Mouse (Mus musculus) CH12.LX (cell line): ENCODE data around the gene Coq6. TPM values are rescaled to one million over a fixed set of nuclear protein-coding genes. Genes with fewer than 3 reads are reported as not detected.

Experiments used
- DNase-seq: peaks from one replicate; pipeline ENCODE4 v3.0.0-alpha.2; 2013; ENCODE audit errors: extremely low read depth
- H3K27ac ChIP-seq: 2 replicates; pipeline ENCODE4 v1.5.1; 2012; ENCODE audit warnings: low read depth, mild to moderate bottlenecking, control low read depth, moderate library complexity; ENCODE audit not compliant: insufficient read depth
- H3K27me3 ChIP-seq: replicated peaks from 2 replicates; pipeline ENCODE3; 2012; ENCODE audit warnings: inconsistent platforms
- H3K36me3 ChIP-seq, 2 experiments: replicated peaks in 1 of 2; 2 replicates each; pipeline versions ENCODE3 to v1.6.1; 2012; ENCODE audit warnings: inconsistent platforms in 1 of 2, low read length in 1 of 2, mild to moderate bottlenecking in 1 of 2, mixed read lengths in 1 of 2, moderate library complexity in 1 of 2; ENCODE audit not compliant: control insufficient read depth in 1 of 2, insufficient read depth in 1 of 2
- H3K4me1 ChIP-seq, 2 experiments: 2 replicates each; pipeline ENCODE4 v1.6.1; 2012; ENCODE audit warnings: inconsistent platforms in 1 of 2, moderate library complexity in 1 of 2; ENCODE audit not compliant: insufficient read depth in 2 of 2, control insufficient read depth in 1 of 2
- H3K4me2 ChIP-seq: 2 replicates; pipeline ENCODE4 v1.6.1; 2012; ENCODE audit warnings: low read depth, mild to moderate bottlenecking, control low read depth; ENCODE audit not compliant: poor library complexity, insufficient read depth, severe bottlenecking
- H3K4me3 ChIP-seq, 3 experiments: fragments of 150-350 bp in 1 of 3; sonication (generic) in 1 of 3; replicated peaks in 1 of 3; 2 replicates each; pipeline versions ENCODE3 to v1.5.1; 2011 to 2012; ENCODE audit warnings: low read depth in 2 of 3, low read length in 2 of 3, mild to moderate bottlenecking in 2 of 3, moderate library complexity in 2 of 3, control low read depth in 1 of 3, improper control_type of control experiment in 1 of 3, inconsistent platforms in 1 of 3, mixed read lengths in 1 of 3; ENCODE audit not compliant: poor library complexity in 1 of 3
- H3K79me2 ChIP-seq: replicated peaks from 2 replicates; pipeline ENCODE4 v1.6.1; 2012; ENCODE audit warnings: mild to moderate bottlenecking, moderate library complexity; ENCODE audit not compliant: control insufficient read depth, poor library complexity, insufficient read depth, severe bottlenecking; ENCODE audit errors: extremely low read depth
- H3K9ac ChIP-seq: 2 replicates; pipeline ENCODE4 v1.6.1; 2012; ENCODE audit warnings: low read depth, mild to moderate bottlenecking, control low read depth, moderate library complexity; ENCODE audit not compliant: insufficient read depth
- H3K9me3 ChIP-seq: replicated peaks from 2 replicates; pipeline ENCODE3; 2012; ENCODE audit warnings: low read length, inconsistent platforms, mixed read lengths
- CTCF ChIP-seq, 2 experiments: IDR thresholded peaks in 1 of 2; conservative IDR thresholded peaks in 1 of 2; 2 replicates each; pipeline ENCODE4 v1.5.1; 2011 to 2012; ENCODE audit warnings: low read depth in 2 of 2, low read length in 2 of 2, improper control_type of control experiment in 1 of 2, inconsistent platforms in 1 of 2, mild to moderate bottlenecking in 1 of 2, moderate library complexity in 1 of 2
- ELF1 ChIP-seq: IDR thresholded peaks from 2 replicates; pipeline ENCODE4 v1.6.1; 2014; ENCODE audit warnings: low read depth, mild to moderate bottlenecking, inconsistent platforms, low read length, improper control_type of control experiment
- EP300 ChIP-seq: IDR thresholded peaks from 2 replicates; pipeline ENCODE4 v1.6.1; 2011; ENCODE audit warnings: low read length, improper control_type of control experiment
- ETS1 ChIP-seq: conservative IDR thresholded peaks from 2 replicates; pipeline ENCODE4 v1.6.1; 2012; ENCODE audit warnings: low read depth, mild to moderate bottlenecking, inconsistent platforms, low read length, improper control_type of control experiment, moderate library complexity
- KAT2A ChIP-seq: IDR thresholded peaks from 2 replicates; pipeline ENCODE4 v1.6.1; 2012; ENCODE audit warnings: low read length, improper control_type of control experiment, inconsistent platforms; ENCODE audit not compliant: insufficient replicate concordance
- MAZ ChIP-seq: IDR thresholded peaks from 2 replicates; pipeline ENCODE4 v1.6.1; 2012; ENCODE audit warnings: low read depth, mild to moderate bottlenecking, inconsistent platforms, low read length, improper control_type of control experiment, moderate library complexity
- MEF2A ChIP-seq: IDR thresholded peaks from 2 replicates; pipeline ENCODE4 v1.6.1; 2014; ENCODE audit warnings: low read depth, mild to moderate bottlenecking, inconsistent platforms, low read length, improper control_type of control experiment, borderline replicate concordance
- MXI1 ChIP-seq: IDR thresholded peaks from 2 replicates; pipeline ENCODE4 v1.6.1; 2011; ENCODE audit warnings: mild to moderate bottlenecking, low read depth, low read length, improper control_type of control experiment
- MYC ChIP-seq: IDR thresholded peaks from 2 replicates; pipeline ENCODE4 v1.6.1; 2011; ENCODE audit warnings: low read depth, mild to moderate bottlenecking, improper control_type of control experiment, low read length
- NELFE ChIP-seq: IDR thresholded peaks from 2 replicates; pipeline ENCODE4 v1.6.1; 2011; ENCODE audit warnings: low read depth, low read length, improper control_type of control experiment
- NRF1 ChIP-seq: IDR thresholded peaks from 2 replicates; pipeline ENCODE4 v1.6.1; 2014; ENCODE audit warnings: low read depth, mild to moderate bottlenecking, inconsistent platforms, low read length, improper control_type of control experiment, moderate library complexity
- PAX5 ChIP-seq: IDR thresholded peaks from 2 replicates; pipeline ENCODE4 v1.6.1; 2012; ENCODE audit warnings: low read length, inconsistent platforms, mixed read lengths
- POLR2AphosphoS2 ChIP-seq: IDR thresholded peaks from 2 replicates; pipeline ENCODE4 v1.6.1; 2011; ENCODE audit warnings: low read depth, low read length, improper control_type of control experiment
- RAD21 ChIP-seq: IDR thresholded peaks from 2 replicates; pipeline ENCODE4 v1.6.1; 2011; ENCODE audit warnings: low read depth, mild to moderate bottlenecking, low read length, improper control_type of control experiment, moderate library complexity
- SIN3A ChIP-seq: IDR thresholded peaks from 2 replicates; pipeline ENCODE4 v1.6.1; 2012; ENCODE audit warnings: low read length, improper control_type of control experiment, inconsistent platforms
- SMC3 ChIP-seq: IDR thresholded peaks from 2 replicates; pipeline ENCODE4 v1.6.1; 2011; ENCODE audit warnings: low read depth, low read length, improper control_type of control experiment
- TBP ChIP-seq: conservative IDR thresholded peaks from 2 replicates; pipeline ENCODE4 v1.6.1; 2011; ENCODE audit warnings: low read depth, low read length, improper control_type of control experiment
- TCF12 ChIP-seq: IDR thresholded peaks from 2 replicates; pipeline ENCODE4 v1.6.1; 2014; ENCODE audit warnings: low read depth, mild to moderate bottlenecking, inconsistent platforms, low read length, improper control_type of control experiment
- USF2 ChIP-seq: conservative IDR thresholded peaks from 2 replicates; pipeline ENCODE4 v1.6.1; 2011; ENCODE audit warnings: low read depth, low read length, improper control_type of control experiment
- ZMIZ1 ChIP-seq: IDR thresholded peaks from 2 replicates; pipeline ENCODE4 v1.6.1; 2012; ENCODE audit warnings: low read depth, mild to moderate bottlenecking, inconsistent platforms, low read length, improper control_type of control experiment
- ZNF384 ChIP-seq: IDR thresholded peaks from 2 replicates; pipeline ENCODE4 v1.6.1; 2012; ENCODE audit warnings: low read depth, low read length, improper control_type of control experiment, inconsistent platforms
- dilution Hi-C: fragments of 300-500 bp; cut with MboI; formaldehyde crosslinking; loops from 2 replicates; pipeline ENCODE4 v1.14.3; 2020; ENCODE audit warnings: low sequenced_read_pairs; ENCODE audit not compliant: extremely low pct_unique_long_range_greater_than_20kb, extremely low pct_ligation_motif_present
- in situ Hi-C: fragments of 300-500 bp; cut with MboI; formaldehyde crosslinking; loops from 3 replicates; pipeline ENCODE4 v1.14.3; 2019; ENCODE audit warnings: low sequenced_read_pairs, low pct_ligation_motif_present, low pct_unique_long_range_greater_than_20kb, mixed read lengths
- polyA plus RNA-seq: library from polyadenylated mRNA; unstranded; fragments of >175 nt; gene quantifications from 2 replicates; pipeline ENCODE4 v1.2.1, GENCODE M21; 2012; ENCODE audit warnings: low read depth; ENCODE audit not compliant: insufficient read length
- total RNA-seq, 2 experiments: library from RNA; depleted of rRNA; stranded (reverse); fragments of 300-350 nt in 1 of 2; fragments of >200 nt in 1 of 2; gene quantifications; 2 replicates each; pipeline ENCODE4 v1.2.3; 2012 to 2014

Gene Coq6
- total and polyA plus RNA-seq, 3 experiments: 23.6 to 37.8 (median 31.9) TPM

DNA sequence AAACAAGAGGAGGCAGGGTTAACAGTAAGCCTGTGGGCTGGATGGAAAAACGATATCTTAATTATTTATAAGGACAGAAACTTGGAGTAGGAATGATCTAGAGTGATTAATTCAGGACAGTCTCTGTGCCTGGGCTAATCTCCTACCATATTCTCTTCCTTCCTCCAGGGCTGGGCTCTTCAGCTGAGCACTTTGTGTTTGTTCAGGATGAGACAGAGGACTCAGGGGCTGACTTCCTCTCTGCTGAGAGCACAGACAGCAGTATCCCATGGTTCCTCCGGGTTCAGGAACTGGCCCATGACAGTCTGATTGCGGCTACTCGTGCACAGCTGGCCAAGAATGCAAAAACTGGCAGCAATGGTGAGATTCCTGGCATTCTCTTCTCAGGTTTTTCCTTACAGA is 34.3 kb upstream of the Coq6 start:
- Histone ChIP-seq H3K9me3 (no peaks in the 10 kb centered on the region), H3K9ac (no peak overlapping the region), H3K4me2 (no peak overlapping the region), H3K79me2 (peaks cover 10% of the 10 kb centered on the region), H3K36me3 (peaks cover 46 to 76% of the 10 kb centered on the region in 2 experiments), H3K4me3 (no peak overlapping the region), H3K4me1 (no peaks in the 10 kb centered on the region), H3K27ac (no peak overlapping the region)
- no peak for DNase-seq
- TF ChIP-seq MXI1 (no peak), EP300 (no peak), TCF12 (no peak), PAX5 (no peak), POLR2AphosphoS2 (no peak), NELFE (no peak), USF2 (no peak), SIN3A (no peak), NRF1 (no peak), ETS1 (no peak)
- TF ChIP-seq, all 38 proteins: peak for 0
- dilution Hi-C loops (no loop called here), in situ Hi-C loops (no loop called here)
- H3K27me3 ChIP-seq: no peaks in the 10 kb centered on the region

DNA sequence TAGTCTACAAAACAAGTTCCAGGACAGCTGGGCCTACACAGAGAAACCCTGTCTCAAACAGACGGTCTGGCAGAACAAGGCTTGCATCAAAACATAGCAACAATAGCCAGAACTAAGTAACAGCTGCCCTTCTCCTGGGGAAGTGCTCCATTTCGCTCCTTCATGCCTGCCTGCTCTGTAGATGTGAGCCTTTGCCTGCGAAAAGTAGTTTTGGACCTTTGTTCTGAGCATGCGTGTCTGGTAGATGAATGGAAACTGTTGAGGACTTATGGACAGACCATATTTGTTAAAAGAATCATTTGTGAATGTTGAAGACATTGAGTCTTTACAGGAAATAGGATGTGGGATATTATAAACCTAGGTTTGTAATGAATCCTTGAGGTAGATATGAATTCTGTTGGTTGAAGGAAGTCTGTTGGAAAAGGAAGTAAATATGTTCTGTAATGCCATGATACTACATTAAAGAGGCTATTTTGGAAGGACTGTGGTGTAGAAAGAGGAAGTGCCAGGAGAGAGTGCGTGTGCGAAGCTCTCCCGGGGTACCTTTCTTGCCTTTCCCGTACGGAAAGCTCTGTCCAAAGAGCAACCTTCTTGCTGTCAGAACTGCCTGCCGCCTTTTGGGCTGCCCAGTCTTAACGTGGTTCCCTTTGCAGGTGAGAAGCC is 24.4 kb upstream of the Coq6 start:
- Histone ChIP-seq H3K9ac (no peak overlapping the region), H3K4me1 (peaks cover 0 to 4% of the 10 kb centered on the region in 2 experiments; a peak in 1 of 4 replicates), H3K9me3 (no peaks in the 10 kb centered on the region), H3K36me3 (peaks cover 60 to 87% of the 10 kb centered on the region in 2 experiments), H3K4me2 (no peak overlapping the region), H3K27ac (no peak overlapping the region), H3K27me3 (no peaks in the 10 kb centered on the region)
- TF ChIP-seq SMC3: no peak
- TF ChIP-seq, all 38 proteins: peak for 0
- in situ Hi-C loops: no loop called here
- no peak for DNase-seq
- dilution Hi-C loops: no loop called here
- H3K4me3 ChIP-seq: no peak overlapping the region
- no peaks in the 10 kb centered on the region; the same call in 1 of the 2 replicates for H3K79me2 ChIP-seq

DNA sequence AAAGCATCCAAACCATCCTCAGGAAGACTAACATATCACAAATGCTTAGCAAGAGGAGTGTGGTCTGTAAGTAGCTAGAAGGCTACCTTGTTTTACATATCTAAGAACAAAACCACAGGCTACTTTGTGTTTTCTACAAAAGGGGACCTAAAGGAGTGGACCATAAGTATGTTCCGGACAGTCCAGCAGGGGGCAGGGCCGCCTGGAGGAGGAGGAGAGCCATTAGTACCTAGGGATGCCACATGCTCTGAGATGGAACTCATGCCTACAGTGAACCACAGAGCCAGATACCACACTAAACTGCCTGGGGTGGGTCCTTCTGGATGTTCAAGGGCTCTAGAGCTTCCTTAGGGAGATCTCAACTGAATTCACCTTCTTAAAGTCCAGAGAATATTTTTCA is 14.3 kb upstream of the Coq6 start:
- dilution Hi-C loops (no loop called here), in situ Hi-C loops (no loop called here)
- Histone ChIP-seq H3K79me2 (no peaks in the 10 kb centered on the region), H3K27ac (no peak overlapping the region), H3K27me3 (no peaks in the 10 kb centered on the region), H3K36me3 (peaks cover 16 to 52% of the 10 kb centered on the region in 2 experiments), H3K4me3 (no peak overlapping the region), H3K9ac (no peak overlapping the region), H3K9me3 (no peaks in the 10 kb centered on the region), H3K4me2 (no peak overlapping the region), H3K4me1 (peaks cover 0 to 12% of the 10 kb centered on the region in 2 experiments; a peak in 2 of 4 replicates)
- DNase-seq: peak; percentile 32
- TF ChIP-seq KAT2A (no peak), ELF1 (no peak), MYC (peak; percentile 41; the same call in 1 of the 2 replicates), ZNF384 (no peak), TBP (no peak), MEF2A (no peak), SMC3 (peak; percentile 44; the same call in 1 of the 2 replicates), CTCF (conservative IDR thresholded peaks at IDR 0.05 in 1 of 2, IDR thresholded peaks at IDR 0.05 in 1 of 2; ENCODE audit: low read depth in 2 of 2, low read length in 2 of 2) (peak in 1 of 2 experiments; percentile 68; a peak in 3 of 4 replicates), RAD21 (peak; percentile 59), ZMIZ1 (no peak), MAZ (no peak), SIN3A (no peak)
